Mouse (Mus musculus) C2C12 (cell line): ENCODE results near the gene Grid2. TPM values are rescaled to one million over a fixed set of nuclear protein-coding genes. Genes with fewer than 3 reads are reported as not detected.

Source experiments
- H3K27me3 ChIP-seq: one replicate; pipeline ENCODE4 v1.6.1; 2011; ENCODE audit not compliant: control insufficient read depth, insufficient read depth, insufficient read length
- H3K36me3 ChIP-seq: one replicate; pipeline ENCODE4 v1.6.1; 2011; ENCODE audit not compliant: control insufficient read depth, insufficient read depth
- H3K4me3 ChIP-seq: one replicate; pipeline ENCODE4 v1.5.1; 2011; ENCODE audit warnings: mild to moderate bottlenecking, control low read depth; ENCODE audit not compliant: poor library complexity, insufficient read depth, severe bottlenecking
- H3K79me2 ChIP-seq: one replicate; pipeline ENCODE4 v1.6.1; 2011; ENCODE audit not compliant: control insufficient read depth, insufficient read depth
- H3K79me3 ChIP-seq: one replicate; pipeline ENCODE4 v1.6.1; 2011; ENCODE audit warnings: low read depth, control low read depth
- H3ac ChIP-seq: one replicate; pipeline ENCODE3; 2011; ENCODE audit warnings: low read depth; ENCODE audit not compliant: control insufficient read depth, insufficient read length
- CEBPB ChIP-seq: IDR thresholded peaks from one replicate; pipeline ENCODE4 v1.6.1; 2011; ENCODE audit warnings: low read depth, mild to moderate bottlenecking, control low read depth, moderate library complexity
- CTCF ChIP-seq: IDR thresholded peaks from one replicate; pipeline ENCODE4 v1.5.1; 2011; ENCODE audit not compliant: control insufficient read depth, insufficient read depth, insufficient read length
- FOSL1 ChIP-seq: IDR thresholded peaks from one replicate; pipeline ENCODE4 v1.8.0; 2011; ENCODE audit warnings: mild to moderate bottlenecking, low read length; ENCODE audit not compliant: poor library complexity, insufficient read depth, severe bottlenecking
- MAX ChIP-seq: IDR thresholded peaks from one replicate; pipeline ENCODE4 v1.6.1; 2011; ENCODE audit warnings: mild to moderate bottlenecking, control low read depth
- MYOD1 ChIP-seq: IDR thresholded peaks from one replicate; pipeline ENCODE4 v1.6.1; 2011; ENCODE audit warnings: low read depth; ENCODE audit not compliant: control insufficient read depth, insufficient read length
- MYOG ChIP-seq: IDR thresholded peaks from one replicate; pipeline ENCODE4 v1.6.1; 2011; ENCODE audit not compliant: control insufficient read depth, insufficient read length; ENCODE audit errors: extremely low read depth
- USF1 ChIP-seq: IDR thresholded peaks from one replicate; pipeline ENCODE4 v1.6.1; 2011; ENCODE audit warnings: low read depth, mild to moderate bottlenecking, control low read depth, moderate library complexity
- polyA plus RNA-seq: library from polyadenylated mRNA; unstranded; fragments of >200 nt; fragmentation: generic; extraction: Trizol; gene quantifications from one replicate; pipeline ENCODE4 v1.2.1, GENCODE M21; 2012; ENCODE audit warnings: missing spikeins

Grid2 gene
- polyA plus RNA-seq, 1 experiment: not detected

- no peaks in the 10 kb centered on the region for H3K79me2 ChIP-seq
- H3K79me3 ChIP-seq: no peaks in the 10 kb centered on the region
- no peaks in the 10 kb centered on the region for H3K36me3 ChIP-seq
- H3K4me3 ChIP-seq: no peak overlapping the region
- H3K27me3 ChIP-seq: no peaks in the 10 kb centered on the region
- TF ChIP-seq FOSL1 (no peak), USF1 (no peak), MYOD1 (no peak), MAX (no peak), CEBPB (no peak), MYOG (no peak)
- no peak overlapping the region for H3ac ChIP-seq
Observed at GRCm38 (mm10) chr6:64480592-64480991, 1224.9 kb downstream of the Grid2 start.

GRCm38 (mm10) chr6:64490313-64491067 is 1234.8 kb downstream of the Grid2 start:
- H3K4me3 ChIP-seq: no peak overlapping the region
- H3K79me2 ChIP-seq: no peaks in the 10 kb centered on the region
- H3K27me3 ChIP-seq: no peaks in the 10 kb centered on the region
- no peaks in the 10 kb centered on the region for H3K79me3 ChIP-seq
- H3K36me3 ChIP-seq: no peaks in the 10 kb centered on the region
- no peak for TF ChIP-seq FOSL1
- TF ChIP-seq CTCF: no peak
- no peak for TF ChIP-seq USF1
- TF ChIP-seq CEBPB: no peak
- no peak for TF ChIP-seq MYOG
- no peak for TF ChIP-seq MYOD1
- no peak for TF ChIP-seq MAX
- no peak overlapping the region for H3ac ChIP-seq

- Histone ChIP-seq H3ac (no peak overlapping the region), H3K79me3 (no peaks in the 10 kb centered on the region), H3K36me3 (no peaks in the 10 kb centered on the region), H3K4me3 (no peak overlapping the region), H3K79me2 (no peaks in the 10 kb centered on the region), H3K27me3 (no peaks in the 10 kb centered on the region)
- TF ChIP-seq CEBPB (peak; percentile 39), MAX (peak; percentile 39), USF1 (no peak), CTCF (no peak)
Observed at GRCm38 (mm10) chr6:64504394-64504793, 1248.7 kb downstream of the Grid2 start.

- Histone ChIP-seq H3K27me3 (no peaks in the 10 kb centered on the region), H3K79me2 (no peaks in the 10 kb centered on the region), H3K79me3 (no peaks in the 10 kb centered on the region), H3K4me3 (no peak overlapping the region), H3K36me3 (no peaks in the 10 kb centered on the region), H3ac (no peak overlapping the region)
- TF ChIP-seq MYOG: no peak
- no peak for TF ChIP-seq USF1
- no peak for TF ChIP-seq CTCF
- TF ChIP-seq FOSL1: no peak
- no peak for TF ChIP-seq MYOD1
- no peak for TF ChIP-seq MAX
- no peak for TF ChIP-seq CEBPB
Observed at GRCm38 (mm10) chr6:64542168-64542567, 1286.5 kb downstream of the Grid2 start.

GRCm38 (mm10) chr6:64553645-64554044 is 1298.0 kb downstream of the Grid2 start:
- TF ChIP-seq CTCF: no peak
- no peak for TF ChIP-seq MYOD1
- TF ChIP-seq MYOG: no peak
- no peak for TF ChIP-seq MAX
- no peak for TF ChIP-seq USF1
- no peak for TF ChIP-seq CEBPB
- TF ChIP-seq FOSL1: no peak
- Histone ChIP-seq H3K79me3 (no peaks in the 10 kb centered on the region), H3K79me2 (no peaks in the 10 kb centered on the region), H3K27me3 (no peaks in the 10 kb centered on the region), H3ac (no peak overlapping the region), H3K4me3 (no peak overlapping the region), H3K36me3 (no peaks in the 10 kb centered on the region)

- H3K36me3 ChIP-seq: no peaks in the 10 kb centered on the region
- H3K79me3 ChIP-seq: no peaks in the 10 kb centered on the region
- TF ChIP-seq FOSL1: no peak
- no peak for TF ChIP-seq CEBPB
- no peak for TF ChIP-seq CTCF
- TF ChIP-seq MAX: no peak
- TF ChIP-seq USF1: no peak
- no peak for TF ChIP-seq MYOG
- TF ChIP-seq MYOD1: no peak
- H3K27me3 ChIP-seq: no peaks in the 10 kb centered on the region
- no peak overlapping the region for H3K4me3 ChIP-seq
- H3K79me2 ChIP-seq: no peaks in the 10 kb centered on the region
- no peak overlapping the region for H3ac ChIP-seq
Observed at GRCm38 (mm10) chr6:64555220-64555619, 1299.5 kb downstream of the Grid2 start.
